Mouse (Mus musculus): ENCODE data around the gene Git2. TPM values are rescaled to one million over a fixed set of nuclear protein-coding genes. Genes with fewer than 3 reads are reported as not detected.

Git2 gene
- polyA plus RNA-seq, 1 experiment from 2014 or later: 40.1 TPM

DNA sequence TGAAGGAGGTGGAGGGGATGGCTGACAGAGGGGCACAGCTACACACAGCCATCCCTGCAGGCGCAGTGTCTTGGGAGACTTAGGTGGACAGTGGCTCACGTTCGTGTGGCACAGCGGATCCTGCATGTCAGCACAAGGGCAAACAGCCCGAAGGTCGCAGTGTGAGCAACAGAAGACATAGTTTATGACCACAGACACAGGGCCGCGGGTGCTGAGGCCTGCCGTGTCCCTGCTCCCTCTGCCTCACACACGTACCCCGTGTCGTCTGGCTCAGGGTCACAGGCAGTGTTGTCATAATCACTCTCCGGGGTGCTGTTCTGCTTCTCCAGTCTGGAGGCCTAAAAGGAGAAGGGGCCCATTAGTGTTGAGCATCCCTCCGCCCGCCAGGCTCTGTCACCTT lies 41.7 kb downstream of the Git2 start:
- 95% methylated on average over 15 of the region's 15 CpGs for WGBS
- no peak for ATAC-seq (ENCODE audit: low read depth)
- peaks cover 94% of the 10 kb centered on the region for H3K36me3 ChIP-seq (ENCODE audit: control insufficient read depth, insufficient read depth, low read length)

DNA sequence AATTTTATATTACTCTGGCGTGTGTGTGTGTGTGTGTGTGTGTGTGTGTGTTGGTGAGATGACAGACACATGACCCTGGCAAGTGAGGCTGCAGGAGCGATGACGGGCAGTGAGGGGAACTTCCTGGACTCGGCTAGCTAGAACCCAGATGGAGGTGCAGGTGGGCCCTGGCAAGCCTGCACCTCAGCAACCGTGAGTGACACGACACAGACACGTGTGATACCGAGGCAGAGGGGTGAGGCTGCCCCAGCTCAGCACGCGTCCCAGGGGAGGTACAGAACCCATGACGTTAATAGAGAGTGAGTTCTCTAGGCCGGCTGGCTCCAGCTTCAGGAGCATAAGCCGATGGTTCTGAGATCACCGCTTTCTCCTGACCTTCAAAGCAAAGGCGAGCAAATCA lies 43.3 kb downstream of the Git2 start:
- H3K4me1 ChIP-seq (ENCODE audit: control insufficient read depth, insufficient read depth, low read length): no peaks in the 10 kb centered on the region
- H3K27me3 ChIP-seq (replicated peaks; ENCODE audit: control insufficient read depth, insufficient read depth, low read length): no peaks in the 10 kb centered on the region
- no peak for DNase-seq (ENCODE audit: low spot score)
- no peaks in the 10 kb centered on the region for H3K9me3 ChIP-seq (ENCODE audit: control insufficient read depth, low read length)
- H3K36me3 ChIP-seq (ENCODE audit: control insufficient read depth, insufficient read depth, low read length): peaks cover 94% of the 10 kb centered on the region
- 80% methylated on average over 15 of the region's 15 CpGs for WGBS
- no peak overlapping the region for H3K27ac ChIP-seq (replicated peaks; ENCODE audit: low read depth, low read length)
- ATAC-seq (ENCODE audit: low read depth): no peak
- no peak overlapping the region for H3K4me2 ChIP-seq (ENCODE audit: low read depth, low read length)
- H3K4me3 ChIP-seq (ENCODE audit: low read depth, low read length): no peak overlapping the region
- no peak overlapping the region for H3K9ac ChIP-seq (ENCODE audit: low read depth, low read length)

More for the DNA sequence above, 41.7 kb downstream of the Git2 start:
- Histone ChIP-seq H3K27ac (replicated peaks; ENCODE audit: low read depth, low read length) (no peak overlapping the region), H3K4me3 (ENCODE audit: low read depth, low read length) (no peak overlapping the region), H3K4me1 (ENCODE audit: control insufficient read depth, insufficient read depth, low read length) (no peaks in the 10 kb centered on the region), H3K27me3 (replicated peaks; ENCODE audit: control insufficient read depth, insufficient read depth, low read length) (no peaks in the 10 kb centered on the region), H3K9me3 (ENCODE audit: control insufficient read depth, low read length) (no peaks in the 10 kb centered on the region), H3K4me2 (ENCODE audit: low read depth, low read length) (no peak overlapping the region), H3K9ac (ENCODE audit: low read depth, low read length) (no peak overlapping the region)
- no peak for DNase-seq (ENCODE audit: low spot score)

DNA sequence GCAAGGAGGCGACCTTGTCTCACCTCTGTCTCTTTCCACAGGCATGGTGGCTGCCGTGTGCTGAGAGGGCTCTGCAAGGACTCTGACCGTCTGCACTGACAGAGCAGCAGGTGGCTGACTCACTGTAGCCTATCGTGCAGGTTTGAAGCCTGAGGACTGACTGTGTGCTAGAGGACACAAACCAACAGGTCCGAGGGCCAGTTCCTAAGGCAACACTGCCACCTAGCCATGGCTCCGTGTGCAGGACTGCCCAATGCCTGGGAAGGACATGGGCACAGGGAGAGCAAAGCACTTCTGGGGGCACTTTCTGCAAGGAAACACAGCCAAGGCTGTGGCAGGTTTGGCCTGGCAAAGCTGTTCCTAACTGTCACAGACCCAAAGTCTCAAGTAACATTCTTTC lies 43.8 kb downstream of the Git2 start:
- no peaks in the 10 kb centered on the region for H3K9me3 ChIP-seq (ENCODE audit: control insufficient read depth, low read length)
- WGBS: 69% methylated on average over 6 of the region's 6 CpGs
- no peak overlapping the region for H3K4me3 ChIP-seq (ENCODE audit: low read depth, low read length)
- no peaks in the 10 kb centered on the region for H3K27me3 ChIP-seq (replicated peaks; ENCODE audit: control insufficient read depth, insufficient read depth, low read length)
- H3K4me1 ChIP-seq (ENCODE audit: control insufficient read depth, insufficient read depth, low read length): no peaks in the 10 kb centered on the region
- H3K4me2 ChIP-seq (ENCODE audit: low read depth, low read length): no peak overlapping the region
- no peak overlapping the region for H3K27ac ChIP-seq (replicated peaks; ENCODE audit: low read depth, low read length)
- H3K36me3 ChIP-seq (ENCODE audit: control insufficient read depth, insufficient read depth, low read length): peaks cover 90% of the 10 kb centered on the region
- ATAC-seq (ENCODE audit: low read depth) (no peak), DNase-seq (ENCODE audit: low spot score) (no peak)
- H3K9ac ChIP-seq (ENCODE audit: low read depth, low read length): no peak overlapping the region

DNA sequence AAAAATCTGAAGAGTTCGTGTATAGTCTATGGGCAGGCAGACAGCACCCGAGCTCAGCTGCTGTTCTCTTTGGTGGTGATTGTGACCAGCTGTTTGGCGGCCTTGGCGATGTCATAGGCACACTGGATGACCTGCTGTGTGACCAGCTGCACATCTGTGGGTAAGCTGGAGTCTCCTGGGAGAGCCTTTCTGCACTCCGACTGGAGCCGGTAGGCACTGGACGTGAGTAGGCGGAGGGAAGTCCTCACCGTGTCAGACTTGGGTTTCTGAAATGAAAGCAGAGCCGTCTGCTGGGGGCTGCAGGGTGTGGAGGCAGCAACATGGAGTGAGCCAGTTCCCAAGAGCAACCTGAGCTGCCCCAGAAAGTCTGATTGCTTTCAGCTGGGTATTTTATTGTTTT lies 45.2 kb downstream of the Git2 start:
- H3K36me3 ChIP-seq (ENCODE audit: control insufficient read depth, insufficient read depth, low read length): peaks cover 86% of the 10 kb centered on the region
- WGBS: 32% methylated on average over 10 of the region's 10 CpGs
- ATAC-seq (ENCODE audit: low read depth): peak; percentile 38; the same call in 1 of the 2 replicates

GRCm38 (mm10) chr5:114728160-114728559 lies 47.2 kb downstream of the Git2 start:
- Histone ChIP-seq H3K36me3 (ENCODE audit: control insufficient read depth, insufficient read depth, low read length) (peaks cover 79% of the 10 kb centered on the region), H3K9ac (ENCODE audit: low read depth, low read length) (no peak overlapping the region), H3K4me2 (ENCODE audit: low read depth, low read length) (no peak overlapping the region), H3K9me3 (ENCODE audit: control insufficient read depth, low read length) (peaks cover 6% of the 10 kb centered on the region; the same call in 1 of the 2 replicates), H3K4me1 (ENCODE audit: control insufficient read depth, insufficient read depth, low read length) (no peaks in the 10 kb centered on the region), H3K27me3 (replicated peaks; ENCODE audit: control insufficient read depth, insufficient read depth, low read length) (no peaks in the 10 kb centered on the region), H3K4me3 (ENCODE audit: low read depth, low read length) (no peak overlapping the region), H3K27ac (replicated peaks; ENCODE audit: low read depth, low read length) (no peak overlapping the region)
- 76% methylated on average over 10 of the region's 10 CpGs for WGBS
- ATAC-seq (ENCODE audit: low read depth) (no peak; the same call in 1 of the 2 replicates), DNase-seq (ENCODE audit: low spot score) (no peak)

More for the DNA sequence above, 45.2 kb downstream of the Git2 start:
- no peak overlapping the region for H3K9ac ChIP-seq (ENCODE audit: low read depth, low read length)
- H3K9me3 ChIP-seq (ENCODE audit: control insufficient read depth, low read length): no peaks in the 10 kb centered on the region
- no peaks in the 10 kb centered on the region for H3K4me1 ChIP-seq (ENCODE audit: control insufficient read depth, insufficient read depth, low read length)
- DNase-seq (ENCODE audit: low spot score): peak; percentile 78
- no peak overlapping the region for H3K4me3 ChIP-seq (ENCODE audit: low read depth, low read length)
- no peak overlapping the region for H3K4me2 ChIP-seq (ENCODE audit: low read depth, low read length)
- no peaks in the 10 kb centered on the region for H3K27me3 ChIP-seq (replicated peaks; ENCODE audit: control insufficient read depth, insufficient read depth, low read length)
- H3K27ac ChIP-seq (replicated peaks; ENCODE audit: low read depth, low read length): no peak overlapping the region

DNA sequence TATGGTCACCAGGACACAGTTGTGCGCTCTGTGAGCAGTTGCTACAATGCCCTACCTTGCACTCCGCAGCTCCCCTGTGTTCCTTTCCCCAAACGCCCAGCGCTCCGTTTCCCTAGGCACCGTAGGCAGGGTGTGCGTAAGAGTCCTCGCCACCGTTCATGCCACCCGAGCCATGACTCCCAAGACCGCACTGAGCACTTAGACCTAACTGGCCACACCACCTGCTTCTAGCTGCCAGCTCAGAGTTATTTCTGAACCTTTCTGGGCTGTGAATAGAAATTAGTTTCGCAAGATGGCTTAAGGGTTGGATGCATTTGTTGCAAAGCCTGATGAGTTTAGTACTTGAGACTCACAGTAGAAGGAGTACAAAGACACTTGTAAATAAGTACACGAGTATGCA lies 52.5 kb downstream of the Git2 start:
- H3K4me2 ChIP-seq (ENCODE audit: low read depth, low read length): no peak overlapping the region
- H3K4me1 ChIP-seq (ENCODE audit: control insufficient read depth, insufficient read depth, low read length): no peaks in the 10 kb centered on the region
- H3K27ac ChIP-seq (replicated peaks; ENCODE audit: low read depth, low read length): no peak overlapping the region
- 92% methylated on average over 13 of the region's 13 CpGs for WGBS
- H3K9ac ChIP-seq (ENCODE audit: low read depth, low read length): no peak overlapping the region
- H3K4me3 ChIP-seq (ENCODE audit: low read depth, low read length): no peak overlapping the region
- H3K36me3 ChIP-seq (ENCODE audit: control insufficient read depth, insufficient read depth, low read length): peaks cover 73% of the 10 kb centered on the region
- DNase-seq (ENCODE audit: low spot score) (no peak), ATAC-seq (ENCODE audit: low read depth) (no peak)
- peaks cover 6% of the 10 kb centered on the region; the same call in 1 of the 2 replicates for H3K9me3 ChIP-seq (ENCODE audit: control insufficient read depth, low read length)
- no peaks in the 10 kb centered on the region for H3K27me3 ChIP-seq (replicated peaks; ENCODE audit: control insufficient read depth, insufficient read depth, low read length)

GRCm38 (mm10) chr5:114721969-114722368 lies 53.3 kb downstream of the Git2 start:
- no peak for ATAC-seq (ENCODE audit: low read depth)
- H3K4me2 ChIP-seq (ENCODE audit: low read depth, low read length): no peak overlapping the region
- H3K36me3 ChIP-seq (ENCODE audit: control insufficient read depth, insufficient read depth, low read length): peaks cover 71% of the 10 kb centered on the region
- no peak overlapping the region for H3K27ac ChIP-seq (replicated peaks; ENCODE audit: low read depth, low read length)
- no peak overlapping the region for H3K9ac ChIP-seq (ENCODE audit: low read depth, low read length)
- H3K4me1 ChIP-seq (ENCODE audit: control insufficient read depth, insufficient read depth, low read length): no peaks in the 10 kb centered on the region
- 88% methylated on average over 10 of the region's 10 CpGs for WGBS
- no peaks in the 10 kb centered on the region for H3K27me3 ChIP-seq (replicated peaks; ENCODE audit: control insufficient read depth, insufficient read depth, low read length)
- DNase-seq (ENCODE audit: low spot score): no peak
- no peak overlapping the region for H3K4me3 ChIP-seq (ENCODE audit: low read depth, low read length)
- peaks cover 6% of the 10 kb centered on the region; the same call in 1 of the 2 replicates for H3K9me3 ChIP-seq (ENCODE audit: control insufficient read depth, low read length)

- Histone ChIP-seq H3K9me3 (ENCODE audit: control insufficient read depth, low read length) (peaks cover 6% of the 10 kb centered on the region; the same call in 1 of the 2 replicates), H3K27me3 (replicated peaks; ENCODE audit: control insufficient read depth, insufficient read depth, low read length) (no peaks in the 10 kb centered on the region), H3K36me3 (ENCODE audit: control insufficient read depth, insufficient read depth, low read length) (peaks cover 78% of the 10 kb centered on the region), H3K27ac (replicated peaks; ENCODE audit: low read depth, low read length) (no peak overlapping the region), H3K4me2 (ENCODE audit: low read depth, low read length) (no peak overlapping the region), H3K9ac (ENCODE audit: low read depth, low read length) (no peak overlapping the region), H3K4me3 (ENCODE audit: low read depth, low read length) (no peak overlapping the region), H3K4me1 (ENCODE audit: control insufficient read depth, insufficient read depth, low read length) (no peaks in the 10 kb centered on the region)
- WGBS: 94% methylated on average over 11 of the region's 11 CpGs
- no peak for ATAC-seq (ENCODE audit: low read depth)
- no peak for DNase-seq (ENCODE audit: low spot score)
Observed at GRCm38 (mm10) chr5:114720784-114721183, 54.5 kb downstream of the Git2 start.

GRCm38 (mm10) chr5:114719928-114720270 lies 55.4 kb downstream of the Git2 start:
- H3K4me3 ChIP-seq (ENCODE audit: low read depth, low read length): no peak overlapping the region
- H3K4me1 ChIP-seq (ENCODE audit: control insufficient read depth, insufficient read depth, low read length): no peaks in the 10 kb centered on the region
- no peak overlapping the region for H3K27ac ChIP-seq (replicated peaks; ENCODE audit: low read depth, low read length)
- DNase-seq (ENCODE audit: low spot score): no peak
- H3K36me3 ChIP-seq (ENCODE audit: control insufficient read depth, insufficient read depth, low read length): peaks cover 80% of the 10 kb centered on the region
- no peak for ATAC-seq (ENCODE audit: low read depth)
- WGBS: 89% methylated on average over 6 of the region's 6 CpGs
- no peak overlapping the region for H3K9ac ChIP-seq (ENCODE audit: low read depth, low read length)
- H3K27me3 ChIP-seq (replicated peaks; ENCODE audit: control insufficient read depth, insufficient read depth, low read length): no peaks in the 10 kb centered on the region
- H3K4me2 ChIP-seq (ENCODE audit: low read depth, low read length): no peak overlapping the region
- H3K9me3 ChIP-seq (ENCODE audit: control insufficient read depth, low read length): peaks cover 6% of the 10 kb centered on the region; the same call in 1 of the 2 replicates

Data from embryonic facial prominence, embryonic 14.5 days (tissue).